Mouse (Mus musculus) C2C12 (cell line): ENCODE data around the gene Ttc23l.

Source experiments
- CEBPB ChIP-seq: IDR thresholded peaks from one replicate; pipeline ENCODE4 v1.6.1; 2011; ENCODE audit warnings: low read depth, mild to moderate bottlenecking, control low read depth, moderate library complexity
- CTCF ChIP-seq: IDR thresholded peaks from one replicate; pipeline ENCODE4 v1.5.1; 2011; ENCODE audit not compliant: control insufficient read depth, insufficient read depth, insufficient read length
- FOSL1 ChIP-seq: IDR thresholded peaks from one replicate; pipeline ENCODE4 v1.8.0; 2011; ENCODE audit warnings: mild to moderate bottlenecking, low read length; ENCODE audit not compliant: poor library complexity, insufficient read depth, severe bottlenecking
- MAX ChIP-seq: IDR thresholded peaks from one replicate; pipeline ENCODE4 v1.6.1; 2011; ENCODE audit warnings: mild to moderate bottlenecking, control low read depth
- USF1 ChIP-seq: IDR thresholded peaks from one replicate; pipeline ENCODE4 v1.6.1; 2011; ENCODE audit warnings: low read depth, mild to moderate bottlenecking, control low read depth, moderate library complexity

DNA sequence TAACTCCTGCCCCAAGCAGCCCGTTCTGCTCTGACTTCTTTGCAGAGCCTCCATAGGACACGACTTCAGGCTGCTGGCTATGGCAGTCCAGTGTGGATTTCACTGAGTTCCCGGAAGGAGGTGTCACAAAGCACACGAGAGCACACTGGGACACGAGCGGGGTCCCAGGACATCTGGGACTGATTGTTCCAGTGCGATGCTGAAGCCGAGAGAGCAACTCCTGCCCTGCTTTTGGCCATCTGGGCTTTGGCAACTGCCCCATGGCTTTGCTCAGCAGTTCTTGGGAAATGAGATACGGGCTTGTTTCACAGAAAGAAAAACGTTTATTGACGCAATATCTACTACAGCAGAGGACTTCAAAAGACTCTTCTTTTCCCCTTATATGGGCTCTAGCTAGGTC lies 52.4 kb downstream of the Ttc23l start:
- TF ChIP-seq CTCF (no peak), CEBPB (no peak), MAX (no peak), USF1 (no peak), FOSL1 (no peak)
